Mouse (Mus musculus) heart, postnatal 4 days (tissue): ENCODE results near the gene Btg3. TPM values are rescaled to one million over a fixed set of nuclear protein-coding genes. Genes with fewer than 3 reads are reported as not detected.

ENCODE experiments used
- DNase-seq: peaks from one replicate; pipeline ENCODE4 v3.0.0; 2021
- total RNA-seq, 2 experiments: library from RNA; stranded (reverse); gene quantifications; 2 replicates each; pipeline ENCODE4 v1.2.3; 2021

The Btg3 gene
- total RNA-seq, 2 experiments from 2014 or later: 22.6 to 28.5 TPM

- no peak for DNase-seq
These were observed 81.4 kb downstream of the Btg3 start for GRCm38 (mm10) chr16:78295601-78296000.

GRCm38 (mm10) chr16:78294606-78295275, 82.3 kb downstream of the Btg3 start:
- DNase-seq: no peak

GRCm38 (mm10) chr16:78294051-78294450, 82.9 kb downstream of the Btg3 start:
- DNase-seq: no peak

- DNase-seq: no peak
These were observed 93.8 kb downstream of the Btg3 start for GRCm38 (mm10) chr16:78283231-78283630.

Other genes starting within 250 kb of the Btg3 start
- gene Cxadr, start 75.7 kb downstream of the Btg3 start, total RNA-seq: 10 to 100 TPM; 43.7 to 47.3 TPM
- 1 to 10 TPM; 7.8 to 8.0 TPM for gene D16Ertd472e, start 199.5 kb upstream of the Btg3 start, total RNA-seq